Mouse (Mus musculus): ENCODE measurements around the gene Dhx16. TPM values are rescaled to one million over a fixed set of nuclear protein-coding genes. Genes with fewer than 3 reads are reported as not detected.
A peak's percentile ranks its signal among the peaks of the same experiment; 100 is the strongest.

Dhx16 gene
- polyA plus RNA-seq, 1 experiment from 2014 or later: 30.8 TPM

DNA sequence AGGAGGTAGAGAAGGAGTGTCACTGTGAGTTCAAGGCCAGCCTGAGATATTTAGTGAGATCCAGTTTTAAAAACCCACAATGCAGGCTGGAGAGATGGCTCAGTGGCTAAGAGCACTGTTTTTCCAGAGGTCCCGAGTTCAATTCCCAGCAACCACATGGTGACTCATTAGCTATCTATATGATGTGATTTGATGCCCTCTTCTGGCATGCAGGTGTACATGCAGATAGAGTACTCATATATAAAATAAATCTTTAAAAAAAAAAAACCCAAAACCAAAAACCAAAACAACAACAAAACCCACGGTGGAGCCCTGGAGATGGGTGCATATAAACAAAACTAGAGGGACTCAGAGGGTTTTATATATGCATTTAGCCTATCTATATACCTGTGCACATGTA is 28.0 kb downstream of the Dhx16 start:
- 84% methylated on average over 2 of the region's 2 CpGs for WGBS
- H3K4me3 ChIP-seq: no peak overlapping the region
- H3K36me3 ChIP-seq: peaks cover 49% of the 10 kb centered on the region
- peaks cover 21% of the 10 kb centered on the region for H3K4me1 ChIP-seq (replicated peaks)
- H3K9me3 ChIP-seq: no peaks in the 10 kb centered on the region
- peak overlapping the region; percentile 73; the same call in 1 of the 2 replicates for H3K4me2 ChIP-seq
- no peak for ATAC-seq (ENCODE audit: low FRiP score, low read depth)
- H3K27me3 ChIP-seq: no peaks in the 10 kb centered on the region
- H3K27ac ChIP-seq (replicated peaks): no peak overlapping the region
- peak overlapping the region; percentile 25; the same call in 1 of the 2 replicates for H3K9ac ChIP-seq

DNA sequence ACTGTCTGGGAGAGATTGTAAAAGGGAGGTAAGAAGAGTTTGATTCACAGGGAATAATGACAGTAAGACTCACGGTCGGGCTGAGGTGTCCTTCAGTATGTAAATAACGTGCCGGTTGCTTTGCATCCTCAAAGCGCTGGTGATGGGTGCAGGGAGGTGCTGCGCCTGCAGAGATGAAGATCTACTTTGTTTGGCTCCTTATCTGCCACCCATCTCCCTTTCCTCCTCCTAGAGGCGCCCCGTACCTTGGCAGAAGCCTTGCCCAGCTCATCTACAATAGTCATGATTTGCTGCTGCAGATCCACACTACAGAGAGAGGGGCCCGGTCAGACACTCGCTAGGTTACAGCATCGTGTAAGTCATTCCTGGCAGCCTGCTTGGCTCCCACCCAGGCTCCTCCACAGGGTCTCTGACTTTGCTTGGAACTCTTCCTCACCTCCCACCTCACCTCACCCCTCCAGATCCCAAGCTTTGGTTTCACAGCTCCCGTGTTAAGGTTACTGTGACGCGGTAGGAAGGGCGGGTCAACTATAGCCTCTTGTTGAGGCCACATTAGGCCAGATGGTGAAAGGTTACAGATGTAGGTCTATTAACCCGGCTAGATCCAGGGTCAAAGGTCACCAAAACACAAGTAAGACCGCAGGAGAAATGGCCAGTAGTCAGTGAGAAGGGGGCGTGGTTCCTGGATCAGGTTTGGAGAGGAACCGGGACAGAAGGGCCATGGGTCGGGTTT is 29.7 kb downstream of the Dhx16 start:
- ATAC-seq (ENCODE audit: low FRiP score, low read depth): peak; percentile 33
- Histone ChIP-seq H3K27me3 (no peaks in the 10 kb centered on the region), H3K9me3 (no peaks in the 10 kb centered on the region), H3K4me2 (peak overlapping the region; percentile 73), H3K4me3 (peak overlapping the region; percentile 67), H3K9ac (peak overlapping the region; percentile 73), H3K4me1 (replicated peaks) (peaks cover 21% of the 10 kb centered on the region), H3K36me3 (peaks cover 33% of the 10 kb centered on the region), H3K27ac (replicated peaks) (peak overlapping the region; percentile 91)
- 13% methylated on average over 20 of the region's 20 CpGs for WGBS

DNA sequence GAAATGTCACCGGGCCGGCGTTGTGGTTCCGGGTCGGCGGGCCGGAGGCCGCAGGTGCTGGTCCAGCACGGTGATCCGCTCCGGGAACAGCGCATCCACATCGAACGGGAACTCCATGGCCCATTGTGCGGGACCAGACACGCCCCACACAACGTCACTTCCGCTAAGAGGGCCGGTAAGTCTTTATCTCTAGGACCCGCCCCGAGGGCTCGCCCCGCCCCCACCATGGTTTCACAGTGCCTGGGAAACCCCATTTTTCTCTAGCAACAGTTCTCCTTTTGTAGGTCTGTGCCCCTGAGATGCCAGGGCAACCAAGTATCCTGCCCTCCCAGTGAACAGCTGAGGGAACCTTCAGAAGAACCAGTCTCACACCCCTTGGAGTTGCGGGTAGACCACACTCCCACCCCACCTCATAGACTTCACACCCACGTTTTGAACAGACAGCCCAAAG is 30.3 kb downstream of the Dhx16 start, which contains the start of gene Atat1:
Gene Atat1, minus strand, starts transcription at position 157 of the 451 bp plus-strand sequence.
- H3K4me1 ChIP-seq (replicated peaks): peaks cover 22% of the 10 kb centered on the region
- peak within 1 kb of the TSS; percentile 73 for H3K9ac ChIP-seq
- 2% methylated on average over 25 of the region's 25 CpGs for WGBS
- H3K9me3 ChIP-seq: no peaks in the 10 kb centered on the region
- peak within 1 kb of the TSS; percentile 91 for H3K27ac ChIP-seq (replicated peaks)
- peak; percentile 93 for ATAC-seq (ENCODE audit: low FRiP score, low read depth)
- no peaks in the 10 kb centered on the region for H3K27me3 ChIP-seq
- peak within 1 kb of the TSS; percentile 67 for H3K4me3 ChIP-seq
- H3K4me2 ChIP-seq: peak within 1 kb of the TSS; percentile 73
- H3K36me3 ChIP-seq: peaks cover 28% of the 10 kb centered on the region

DNA sequence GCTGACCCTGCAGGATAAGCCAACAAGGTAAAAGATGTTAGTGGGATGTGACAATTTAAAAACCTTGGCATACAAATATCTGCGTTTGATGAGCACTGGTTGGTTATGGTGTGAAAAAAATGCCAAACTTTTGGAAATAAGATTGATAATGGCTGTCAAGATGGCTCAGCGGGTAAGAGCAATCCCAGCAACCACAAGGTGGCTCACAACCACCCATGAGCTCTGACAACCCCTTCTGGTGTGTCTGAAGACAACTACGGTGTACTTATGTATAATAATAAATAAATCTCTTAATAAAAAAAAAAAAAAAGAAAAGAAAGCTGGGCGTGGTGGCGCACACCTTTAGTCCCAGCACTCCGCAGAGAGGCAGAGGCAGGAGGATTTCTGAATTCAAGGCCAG is 35.4 kb downstream of the Dhx16 start:
- no peak overlapping the region for H3K27ac ChIP-seq (replicated peaks)
- peak overlapping the region; percentile 55 for H3K4me3 ChIP-seq
- H3K4me2 ChIP-seq: peak overlapping the region; percentile 78
- H3K36me3 ChIP-seq: no peaks in the 10 kb centered on the region
- ATAC-seq (ENCODE audit: low FRiP score, low read depth): no peak
- H3K4me1 ChIP-seq (replicated peaks): peaks cover 21% of the 10 kb centered on the region
- H3K27me3 ChIP-seq: no peaks in the 10 kb centered on the region
- no peaks in the 10 kb centered on the region for H3K9me3 ChIP-seq
- 0 out of 2 replicates have a peak overlapping the region, but pooled peaks have one; percentile 76 for H3K9ac ChIP-seq
- 82% methylated on average over 6 of the region's 6 CpGs for WGBS

DNA sequence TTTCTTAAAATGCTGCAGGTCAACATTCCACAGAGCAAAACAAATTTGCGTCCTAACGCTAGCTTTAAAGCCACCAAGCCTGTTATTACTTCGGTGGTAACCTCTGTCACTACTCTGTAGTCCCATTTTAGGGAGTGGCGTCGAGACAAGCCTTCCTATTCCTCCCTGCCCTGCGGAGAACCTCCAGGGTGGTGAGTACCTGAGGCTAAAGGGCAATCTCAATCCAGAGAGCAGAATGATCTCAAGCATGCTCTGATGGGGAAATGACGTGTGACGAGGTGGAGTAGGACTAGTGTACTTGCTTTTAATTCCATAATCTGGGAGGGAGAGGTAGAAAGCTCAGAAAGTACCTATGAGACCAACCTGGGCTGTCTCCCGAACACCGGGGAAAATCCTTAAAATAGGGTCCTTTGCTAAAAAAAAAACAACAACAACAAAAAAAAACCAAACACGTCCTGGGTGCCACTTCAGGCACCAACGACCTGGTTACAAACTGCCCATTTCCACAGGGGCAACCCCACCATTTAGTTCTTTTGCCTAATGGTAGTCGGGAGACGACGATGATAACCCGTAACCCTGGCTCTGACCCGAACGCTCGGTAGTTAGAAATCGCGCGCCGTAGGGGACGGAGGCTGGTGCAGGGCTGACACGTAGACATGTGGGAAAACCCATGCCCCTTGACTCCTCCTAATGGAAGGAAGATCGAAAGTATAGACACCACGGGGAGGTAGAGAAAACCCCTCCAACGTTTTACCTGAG is 36.1 kb downstream of the Dhx16 start:
- Histone ChIP-seq H3K4me1 (replicated peaks) (peaks cover 25% of the 10 kb centered on the region), H3K36me3 (no peaks in the 10 kb centered on the region), H3K27me3 (no peaks in the 10 kb centered on the region), H3K4me3 (peak overlapping the region; percentile 55), H3K9ac (peak overlapping the region; percentile 76), H3K9me3 (no peaks in the 10 kb centered on the region), H3K27ac (replicated peaks) (peak overlapping the region; percentile 98), H3K4me2 (peak overlapping the region; percentile 78)
- no peak for ATAC-seq (ENCODE audit: low FRiP score, low read depth)
- 4% methylated on average over 28 of the region's 28 CpGs for WGBS

DNA sequence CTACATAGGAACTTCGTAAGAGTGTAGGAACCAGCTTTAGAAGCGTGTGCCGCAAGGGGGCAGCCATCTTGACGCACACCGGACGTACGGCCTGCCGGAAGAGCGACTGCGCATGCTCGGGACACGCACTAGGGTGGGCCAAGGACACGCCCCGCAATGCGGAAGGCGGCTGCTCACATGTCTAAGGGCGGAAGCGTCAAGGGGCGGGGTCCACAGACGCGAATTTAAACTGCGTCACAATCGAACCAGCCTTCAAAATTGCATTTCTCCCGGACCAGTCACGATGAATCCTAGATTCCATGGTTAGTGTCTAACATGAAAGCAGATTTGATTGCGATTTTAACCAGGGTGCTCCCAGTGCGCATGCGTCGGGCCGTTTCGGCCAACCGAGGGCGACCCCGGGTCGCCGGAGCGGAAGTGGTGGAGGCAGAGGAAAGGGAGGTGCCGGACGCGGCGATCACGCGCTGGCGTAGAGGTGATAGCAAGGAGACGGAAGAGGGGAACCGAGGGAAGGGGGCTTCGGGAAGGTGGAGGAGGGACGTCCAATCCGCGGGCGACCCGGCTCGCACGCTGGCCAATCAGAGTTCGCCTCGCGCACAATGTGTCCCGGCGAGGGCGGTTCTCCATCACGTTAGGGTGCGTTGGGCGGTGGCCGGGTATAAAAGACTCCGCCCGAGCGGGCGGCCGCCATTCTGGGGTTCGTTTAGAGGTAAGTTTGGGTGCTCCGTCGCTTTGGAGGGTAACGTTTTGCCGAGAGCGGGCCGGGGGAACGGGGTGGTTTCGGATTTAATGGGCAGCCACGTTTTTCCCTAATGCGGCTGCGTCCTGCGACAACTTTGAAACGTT is 36.9 kb downstream of the Dhx16 start, which contains the start of the genes Mrps18b and Ppp1r10:
Gene Mrps18b, minus strand, starts transcription at position 93 of the 846 bp plus-strand sequence.
Gene Ppp1r10, plus strand, starts transcription at position 138 of the 846 bp plus-strand sequence.
- H3K9ac ChIP-seq: peak within 1 kb of the TSS; percentile 76
- WGBS: under 1% methylated on average over 83 of the region's 83 CpGs
- peak within 1 kb of the TSS; percentile 55 for H3K4me3 ChIP-seq
- no peaks in the 10 kb centered on the region for H3K9me3 ChIP-seq
- no peaks in the 10 kb centered on the region for H3K36me3 ChIP-seq
- ATAC-seq (ENCODE audit: low FRiP score, low read depth): peak; percentile 96
- H3K4me1 ChIP-seq (replicated peaks): peaks cover 33% of the 10 kb centered on the region
- peak within 1 kb of the TSS; percentile 98 for H3K27ac ChIP-seq (replicated peaks)
- no peaks in the 10 kb centered on the region for H3K27me3 ChIP-seq
- H3K4me2 ChIP-seq: peak within 1 kb of the TSS; percentile 78

DNA sequence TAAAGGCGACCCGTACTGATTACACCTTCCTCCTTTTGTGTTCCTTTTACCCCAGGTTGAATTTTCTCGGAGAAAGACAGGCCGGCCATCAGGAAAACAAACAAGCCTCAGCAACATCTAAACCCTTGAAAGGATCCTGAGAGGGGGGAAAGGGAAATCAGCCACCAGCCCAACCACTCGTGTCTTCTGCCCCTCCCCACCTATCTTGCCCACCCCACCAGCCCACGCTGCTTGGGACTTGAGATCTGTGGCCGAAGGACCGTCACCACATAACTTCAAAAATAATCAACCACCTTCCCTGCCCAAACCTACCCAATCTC is 37.5 kb downstream of the Dhx16 start:
- H3K9ac ChIP-seq: peak overlapping the region; percentile 76
- no peaks in the 10 kb centered on the region for H3K27me3 ChIP-seq
- H3K4me2 ChIP-seq: peak overlapping the region; percentile 78
- under 1% methylated on average over 8 of the region's 8 CpGs for WGBS
- H3K4me1 ChIP-seq (replicated peaks): peaks cover 39% of the 10 kb centered on the region
- peak overlapping the region; percentile 55 for H3K4me3 ChIP-seq
- H3K9me3 ChIP-seq: no peaks in the 10 kb centered on the region
- ATAC-seq (ENCODE audit: low FRiP score, low read depth): no peak
- H3K36me3 ChIP-seq: no peaks in the 10 kb centered on the region
- peak overlapping the region; percentile 98 for H3K27ac ChIP-seq (replicated peaks)

DNA sequence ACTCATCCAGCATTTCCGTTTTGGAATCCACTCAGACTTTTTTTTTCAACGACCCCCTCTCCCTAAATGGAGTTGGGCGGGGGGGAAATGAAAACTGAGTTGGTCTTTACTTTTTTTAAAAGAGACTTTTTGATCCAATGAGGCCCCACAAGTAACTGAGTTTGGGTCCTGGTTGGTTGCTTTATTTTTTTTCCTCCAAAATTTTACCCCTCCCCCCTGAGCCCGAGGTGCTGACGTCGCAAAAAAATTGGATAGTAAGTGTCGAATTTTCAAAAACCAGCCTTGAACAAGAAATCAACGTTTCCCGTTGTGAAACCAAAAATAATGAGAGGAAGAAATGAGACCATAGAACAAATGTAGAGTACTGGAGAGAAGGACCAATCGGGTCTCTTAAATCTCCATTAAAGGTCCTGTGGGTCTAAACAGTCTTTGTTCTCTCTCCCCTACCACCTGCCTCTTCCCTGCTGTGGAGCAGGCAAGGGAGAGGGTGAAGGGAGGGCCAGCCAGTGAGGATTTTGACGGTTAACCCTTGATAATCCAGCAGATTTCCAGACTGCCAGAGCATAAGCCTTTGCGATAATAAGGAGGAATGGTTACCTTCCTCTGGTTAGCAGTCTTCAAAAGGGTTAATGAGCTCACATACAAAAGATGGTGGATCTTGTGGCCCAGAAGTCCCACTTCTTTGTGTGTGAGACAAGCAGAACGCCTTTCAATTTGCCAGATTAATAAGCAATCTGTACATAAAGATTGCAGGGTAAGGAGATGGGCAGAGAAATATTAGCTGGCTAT is 38.0 kb downstream of the Dhx16 start:
- ATAC-seq (ENCODE audit: low FRiP score, low read depth): peak; percentile 7
- Histone ChIP-seq H3K4me3 (peak overlapping the region; percentile 55), H3K27me3 (no peaks in the 10 kb centered on the region), H3K9me3 (no peaks in the 10 kb centered on the region), H3K9ac (peak overlapping the region; percentile 76), H3K36me3 (no peaks in the 10 kb centered on the region), H3K27ac (replicated peaks) (peak overlapping the region; percentile 98), H3K4me2 (peak overlapping the region; percentile 78), H3K4me1 (replicated peaks) (peaks cover 45% of the 10 kb centered on the region)
- under 1% methylated on average over 13 of the region's 13 CpGs for WGBS

DNA sequence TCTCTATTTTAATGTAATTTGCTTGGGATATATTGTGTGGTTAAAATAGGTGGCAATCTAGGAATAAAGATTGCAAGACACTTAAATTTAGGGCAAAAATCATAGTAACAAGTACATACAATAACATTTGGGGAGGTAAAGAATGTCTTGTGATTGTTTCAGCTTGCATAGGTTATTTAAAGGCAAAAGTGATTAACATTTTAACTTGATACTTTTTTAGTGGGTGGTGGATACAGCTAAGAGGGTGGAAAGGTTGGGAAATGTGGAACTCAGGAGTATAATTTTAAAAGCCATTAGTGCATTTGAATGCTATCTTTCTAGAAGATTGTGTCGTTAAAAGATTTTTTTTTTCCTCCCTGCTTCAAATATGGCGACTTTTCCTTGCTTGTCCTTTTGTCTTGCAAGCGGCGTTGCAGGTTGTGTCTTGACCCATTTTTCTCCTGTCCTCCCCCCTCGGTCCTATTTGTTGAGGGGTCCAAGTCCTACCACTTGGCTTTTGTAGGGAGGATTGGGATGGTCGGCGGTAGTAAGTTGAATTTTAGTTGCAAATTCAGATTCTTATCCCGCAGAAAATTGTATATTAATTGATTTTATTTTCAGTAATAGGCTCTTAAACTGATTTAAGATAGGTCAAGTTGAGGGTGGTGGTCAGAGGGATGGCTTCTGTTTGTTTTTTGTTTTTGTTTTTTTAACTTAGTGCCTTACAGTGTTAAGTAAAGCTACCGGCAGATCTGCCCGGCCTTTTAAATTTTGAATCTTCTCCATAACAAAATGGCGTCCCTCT is 38.8 kb downstream of the Dhx16 start:
- Histone ChIP-seq H3K27ac (replicated peaks) (peak overlapping the region; percentile 98), H3K4me1 (replicated peaks) (peaks cover 45% of the 10 kb centered on the region), H3K4me2 (peak overlapping the region; percentile 78), H3K36me3 (peaks cover 1% of the 10 kb centered on the region; the same call in 1 of the 2 replicates), H3K4me3 (peak overlapping the region; percentile 55), H3K27me3 (no peaks in the 10 kb centered on the region), H3K9me3 (no peaks in the 10 kb centered on the region), H3K9ac (peak overlapping the region; percentile 76)
- WGBS: under 1% methylated on average over 11 of the region's 11 CpGs
- no peak for ATAC-seq (ENCODE audit: low FRiP score, low read depth)

DNA sequence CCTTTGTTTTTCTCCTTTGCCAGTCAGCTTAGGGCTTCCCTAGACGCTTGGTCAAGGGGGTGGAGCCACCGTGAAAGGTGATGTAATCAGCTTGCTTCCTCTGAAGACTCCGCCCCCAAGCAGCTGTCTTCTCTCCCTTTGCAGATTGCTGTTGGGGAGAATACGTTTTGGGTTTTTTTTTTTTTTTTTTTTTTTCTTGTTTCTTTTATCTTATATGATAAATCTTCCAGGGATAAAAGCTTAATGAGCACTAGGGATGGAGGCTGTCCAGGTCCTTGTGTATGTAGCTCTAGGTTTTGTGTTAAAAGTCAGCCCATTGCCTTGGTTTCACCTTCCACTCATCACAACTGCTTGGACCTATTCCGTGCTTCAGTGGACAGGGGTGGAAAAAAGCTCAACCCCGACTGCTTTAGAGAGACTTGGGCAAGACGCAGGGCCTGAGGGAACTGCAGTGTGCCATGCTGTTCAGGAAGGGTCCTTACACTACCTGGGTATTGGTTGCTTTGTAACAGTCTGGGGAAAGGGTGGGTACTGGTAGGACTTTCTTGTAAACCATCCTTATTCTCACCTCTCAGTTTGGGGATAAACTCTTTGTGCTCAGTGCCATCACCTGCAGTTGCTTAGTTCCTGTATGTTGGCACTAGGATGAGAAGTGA is 39.6 kb downstream of the Dhx16 start:
- WGBS: 3% methylated on average over 7 of the region's 7 CpGs

More for the DNA sequence above, 39.6 kb downstream of the Dhx16 start:
- peak overlapping the region; percentile 98 for H3K27ac ChIP-seq (replicated peaks)
- H3K9me3 ChIP-seq: no peaks in the 10 kb centered on the region
- peak overlapping the region; percentile 76 for H3K9ac ChIP-seq
- peaks cover 8% of the 10 kb centered on the region for H3K36me3 ChIP-seq
- H3K4me3 ChIP-seq: peak overlapping the region; percentile 55
- peak overlapping the region; percentile 78 for H3K4me2 ChIP-seq
- peaks cover 45% of the 10 kb centered on the region for H3K4me1 ChIP-seq (replicated peaks)
- ATAC-seq (ENCODE audit: low FRiP score, low read depth): peak; percentile 43
- H3K27me3 ChIP-seq: no peaks in the 10 kb centered on the region

All from hindbrain, embryonic 15.5 days (tissue).